Mouse (Mus musculus) myocyte (in vitro differentiated cells): ENCODE data around the gene Osgep. TPM values are rescaled to one million over a fixed set of nuclear protein-coding genes. Genes with fewer than 3 reads are reported as not detected.

ENCODE experiments used
- H3K27me3 ChIP-seq: one replicate; pipeline ENCODE4 v1.6.1; 2011; ENCODE audit not compliant: control insufficient read depth, insufficient read depth, insufficient read length
- H3K36me3 ChIP-seq: one replicate; pipeline ENCODE4 v1.6.1; 2011; ENCODE audit not compliant: control insufficient read depth, insufficient read depth
- H3K4me2 ChIP-seq: one replicate; pipeline ENCODE4 v1.6.1; 2011; ENCODE audit warnings: low read depth, control low read depth
- H3K4me3 ChIP-seq: one replicate; pipeline ENCODE4 v1.5.1; 2011; ENCODE audit warnings: mild to moderate bottlenecking, control low read depth, moderate library complexity
- H3K79me2 ChIP-seq: one replicate; pipeline ENCODE4 v1.6.1; 2011; ENCODE audit not compliant: control insufficient read depth, insufficient read depth
- H3ac ChIP-seq: one replicate; pipeline ENCODE4 v1.6.1; 2011; ENCODE audit not compliant: control insufficient read depth, insufficient read length
- CEBPB ChIP-seq: IDR thresholded peaks from 2 replicates; pipeline ENCODE4 v1.6.1; 2011; ENCODE audit warnings: mild to moderate bottlenecking, moderate library complexity; ENCODE audit not compliant: poor library complexity, insufficient read depth, severe bottlenecking
- E2F4 ChIP-seq: IDR thresholded peaks from one replicate; pipeline ENCODE4 v1.6.1; 2011; ENCODE audit warnings: mild to moderate bottlenecking, control low read depth, moderate library complexity; ENCODE audit not compliant: insufficient read depth
- MAX ChIP-seq: IDR thresholded peaks from one replicate; pipeline ENCODE4 v1.6.1; 2011; ENCODE audit warnings: low read depth, mild to moderate bottlenecking, control low read depth
- MYOD1 ChIP-seq, 3 experiments: IDR thresholded peaks; one replicate each; pipeline ENCODE4 v1.6.1; 2011; ENCODE audit warnings: control low read depth in 2 of 3, low read depth in 2 of 3, mild to moderate bottlenecking in 2 of 3, moderate library complexity in 1 of 3; ENCODE audit not compliant: insufficient read length in 2 of 3, control insufficient read depth in 1 of 3
- MYOG ChIP-seq, 3 experiments: IDR thresholded peaks; one replicate each; pipeline ENCODE4 v1.6.1; 2011; ENCODE audit warnings: control low read depth in 2 of 3, low read depth in 2 of 3, mild to moderate bottlenecking in 2 of 3; ENCODE audit not compliant: insufficient read length in 2 of 3, control insufficient read depth in 1 of 3, insufficient read depth in 1 of 3
- POLR2A ChIP-seq: IDR thresholded peaks from one replicate; pipeline ENCODE4 v1.6.1; 2011; ENCODE audit warnings: low read depth, mild to moderate bottlenecking, control low read depth, moderate library complexity; ENCODE audit not compliant: insufficient read length
- POLR2AphosphoS2 ChIP-seq: IDR thresholded peaks from one replicate; pipeline ENCODE4 v1.6.1; 2011; ENCODE audit warnings: low read depth, control low read depth; ENCODE audit not compliant: insufficient read length
- REST ChIP-seq: IDR thresholded peaks from one replicate; pipeline ENCODE4 v1.6.1; 2011; ENCODE audit warnings: mild to moderate bottlenecking, control low read depth, moderate library complexity; ENCODE audit not compliant: insufficient read depth, insufficient read length
- SRF ChIP-seq: IDR thresholded peaks from one replicate; pipeline ENCODE4 v1.6.1; 2011; ENCODE audit warnings: low read depth; ENCODE audit not compliant: control insufficient read depth, insufficient read length
- TCF12 ChIP-seq: IDR thresholded peaks from one replicate; pipeline ENCODE4 v1.6.1; 2011; ENCODE audit warnings: mild to moderate bottlenecking, control low read depth; ENCODE audit not compliant: poor library complexity, insufficient read depth, severe bottlenecking
- TCF3 ChIP-seq: IDR thresholded peaks from one replicate; pipeline ENCODE4 v1.6.1; 2011; ENCODE audit warnings: low read depth, control low read depth; ENCODE audit not compliant: insufficient read length
- USF1 ChIP-seq: IDR thresholded peaks from one replicate; pipeline ENCODE4 v1.6.1; 2011; ENCODE audit warnings: low read depth, mild to moderate bottlenecking, control low read depth, moderate library complexity
- polyA plus RNA-seq: library from polyadenylated mRNA; unstranded; fragments of >200 nt; fragmentation: generic; extraction: Trizol; gene quantifications from one replicate; pipeline ENCODE4 v1.2.1, GENCODE M21; 2012; ENCODE audit warnings: missing spikeins

The Osgep gene
- polyA plus RNA-seq, 1 experiment, result 81.0 TPM

GRCm38 (mm10) chr14:50936649-50937048 is 12.0 kb upstream of the Osgep start:
- Histone ChIP-seq H3ac (no peak overlapping the region), H3K27me3 (no peaks in the 10 kb centered on the region), H3K79me2 (no peaks in the 10 kb centered on the region), H3K36me3 (no peaks in the 10 kb centered on the region), H3K4me3 (no peak overlapping the region), H3K4me2 (no peak overlapping the region)
- TF ChIP-seq MYOD1 (IDR thresholded peaks at IDR 0.05; ENCODE audit: control insufficient read depth in 1 of 3, insufficient read length in 2 of 3, low read depth in 2 of 3), result no peak
- no peak for TF ChIP-seq MYOG (IDR thresholded peaks at IDR 0.05; ENCODE audit: control insufficient read depth in 1 of 3, insufficient read depth in 1 of 3, insufficient read length in 2 of 3, low read depth in 2 of 3)
- TF ChIP-seq E2F4, result no peak
- no peak for TF ChIP-seq POLR2AphosphoS2

DNA sequence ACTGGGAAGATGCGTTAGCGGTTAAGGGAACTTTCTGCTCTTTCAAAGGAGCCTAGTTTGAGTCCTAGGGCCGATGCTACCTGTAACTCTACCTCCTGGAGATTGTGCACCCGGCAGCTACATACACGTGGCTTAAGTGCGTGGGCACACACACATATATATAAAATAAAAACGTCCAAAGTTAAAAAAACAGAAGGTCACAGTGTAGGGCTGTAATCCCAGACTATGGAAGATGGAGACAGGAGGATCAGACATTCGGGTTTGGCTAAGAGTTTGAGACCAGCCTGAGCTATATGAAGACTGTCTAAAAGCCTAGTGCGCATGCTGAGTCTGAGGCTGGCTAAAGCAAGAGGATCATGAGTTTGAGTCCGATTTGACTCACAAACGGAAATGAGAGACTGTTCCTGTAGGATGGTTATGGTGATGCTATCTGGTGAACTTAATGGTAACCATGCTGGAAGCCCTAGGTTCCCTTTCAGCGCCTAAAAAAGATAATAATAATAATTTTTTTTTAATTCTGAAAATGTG is 6.9 kb upstream of the Osgep start:
- H3K36me3 ChIP-seq, result peaks cover 24% of the 10 kb centered on the region
- no peaks in the 10 kb centered on the region for H3K27me3 ChIP-seq
- peak overlapping the region; percentile 56 for H3ac ChIP-seq
- peak overlapping the region; percentile 43 for H3K4me3 ChIP-seq
- peak overlapping the region; percentile 74 for H3K4me2 ChIP-seq
- no peak for TF ChIP-seq POLR2AphosphoS2
- TF ChIP-seq TCF3, result no peak
- TF ChIP-seq MAX, result no peak
- TF ChIP-seq POLR2A, result no peak
- peaks cover 31% of the 10 kb centered on the region for H3K79me2 ChIP-seq

GRCm38 (mm10) chr14:50930754-50931492 is 6.2 kb upstream of the Osgep start, which contains the start of the genes Pip4p1 and Pnp:
TSS of gene Pip4p1 (minus strand) at chr14:50930856.
TSS of gene Pnp (plus strand) at chr14:50931082.
- Histone ChIP-seq H3ac (peak within 1 kb of the TSS; percentile 56), H3K36me3 (peaks cover 24% of the 10 kb centered on the region)
- peak; percentile 67 for TF ChIP-seq POLR2AphosphoS2
- no peak for TF ChIP-seq REST
- peak; percentile 83 for TF ChIP-seq POLR2A
- peak; percentile 33 for TF ChIP-seq E2F4
- TF ChIP-seq USF1, result peak; percentile 98
- TF ChIP-seq TCF12, result no peak
- TF ChIP-seq MYOD1 (IDR thresholded peaks at IDR 0.05; ENCODE audit: control insufficient read depth in 1 of 3, insufficient read length in 2 of 3, low read depth in 2 of 3), result peak in 2 of 3 experiments; percentile 21 to 45
- no peak for TF ChIP-seq TCF3
- TF ChIP-seq SRF, result peak; percentile 70
- TF ChIP-seq MAX, result no peak
- peak in 2 of 3 experiments; percentile 41 to 46 for TF ChIP-seq MYOG (IDR thresholded peaks at IDR 0.05; ENCODE audit: control insufficient read depth in 1 of 3, insufficient read depth in 1 of 3, insufficient read length in 2 of 3, low read depth in 2 of 3)
- TF ChIP-seq CEBPB, result no peak

GRCm38 (mm10) chr14:50930377-50930753 is 5.7 kb upstream of the Osgep start:
- no peak for TF ChIP-seq REST
- TF ChIP-seq POLR2AphosphoS2, result no peak
- peak in 1 of 3 experiments; percentile 48 for TF ChIP-seq MYOG (IDR thresholded peaks at IDR 0.05; ENCODE audit: control insufficient read depth in 1 of 3, insufficient read depth in 1 of 3, insufficient read length in 2 of 3, low read depth in 2 of 3)
- TF ChIP-seq SRF, result no peak
- no peak for TF ChIP-seq POLR2A
- TF ChIP-seq USF1, result no peak
- TF ChIP-seq MYOD1 (IDR thresholded peaks at IDR 0.05; ENCODE audit: control insufficient read depth in 1 of 3, insufficient read length in 2 of 3, low read depth in 2 of 3), result peak in 1 of 3 experiments; percentile 62
- H3K4me3 ChIP-seq, result peak overlapping the region; percentile 43

More at GRCm38 (mm10) chr14:50930754-50931492, 6.2 kb upstream of the Osgep start, which contains the start of the genes Pip4p1 and Pnp:
- H3K4me3 ChIP-seq, result peak within 1 kb of the TSS; percentile 43
- peak within 1 kb of the TSS; percentile 94 for H3K4me2 ChIP-seq
- H3K27me3 ChIP-seq, result no peaks in the 10 kb centered on the region
- peaks cover 38% of the 10 kb centered on the region for H3K79me2 ChIP-seq

GRCm38 (mm10) chr14:50929951-50930350 is 5.3 kb upstream of the Osgep start:
- Histone ChIP-seq H3K36me3 (peaks cover 24% of the 10 kb centered on the region), H3K4me2 (peak overlapping the region; percentile 94), H3ac (peak overlapping the region; percentile 56), H3K79me2 (peaks cover 47% of the 10 kb centered on the region), H3K27me3 (no peaks in the 10 kb centered on the region), H3K4me3 (peak overlapping the region; percentile 43)
- TF ChIP-seq E2F4 (no peak), TCF3 (no peak), SRF (no peak)

More at GRCm38 (mm10) chr14:50930377-50930753, 5.7 kb upstream of the Osgep start:
- Histone ChIP-seq H3K4me2 (peak overlapping the region; percentile 94), H3K27me3 (no peaks in the 10 kb centered on the region), H3ac (peak overlapping the region; percentile 56), H3K36me3 (peaks cover 24% of the 10 kb centered on the region), H3K79me2 (peaks cover 43% of the 10 kb centered on the region)
